Mouse (Mus musculus) heart, postnatal 36 days (tissue): ENCODE results near the gene Ryk. TPM values are rescaled to one million over a fixed set of nuclear protein-coding genes. Genes with fewer than 3 reads are reported as not detected.

Experiments
- DNase-seq, 2 experiments: peaks; one replicate each; pipeline ENCODE4 v3.0.0; 2021 to 2022
- intact Hi-C: fragments of 180-260 bp; cut with DNase I; formaldehyde crosslinking; loops from one replicate; pipeline ENCODE4 v1.15.1; 2025
- total RNA-seq, 2 experiments: library from RNA; stranded (reverse); gene quantifications; 2 replicates each; pipeline ENCODE4 v1.2.3; 2021

Gene Ryk
- total RNA-seq = 10 to 100 TPM; 38.9 to 39.0 TPM

DNA sequence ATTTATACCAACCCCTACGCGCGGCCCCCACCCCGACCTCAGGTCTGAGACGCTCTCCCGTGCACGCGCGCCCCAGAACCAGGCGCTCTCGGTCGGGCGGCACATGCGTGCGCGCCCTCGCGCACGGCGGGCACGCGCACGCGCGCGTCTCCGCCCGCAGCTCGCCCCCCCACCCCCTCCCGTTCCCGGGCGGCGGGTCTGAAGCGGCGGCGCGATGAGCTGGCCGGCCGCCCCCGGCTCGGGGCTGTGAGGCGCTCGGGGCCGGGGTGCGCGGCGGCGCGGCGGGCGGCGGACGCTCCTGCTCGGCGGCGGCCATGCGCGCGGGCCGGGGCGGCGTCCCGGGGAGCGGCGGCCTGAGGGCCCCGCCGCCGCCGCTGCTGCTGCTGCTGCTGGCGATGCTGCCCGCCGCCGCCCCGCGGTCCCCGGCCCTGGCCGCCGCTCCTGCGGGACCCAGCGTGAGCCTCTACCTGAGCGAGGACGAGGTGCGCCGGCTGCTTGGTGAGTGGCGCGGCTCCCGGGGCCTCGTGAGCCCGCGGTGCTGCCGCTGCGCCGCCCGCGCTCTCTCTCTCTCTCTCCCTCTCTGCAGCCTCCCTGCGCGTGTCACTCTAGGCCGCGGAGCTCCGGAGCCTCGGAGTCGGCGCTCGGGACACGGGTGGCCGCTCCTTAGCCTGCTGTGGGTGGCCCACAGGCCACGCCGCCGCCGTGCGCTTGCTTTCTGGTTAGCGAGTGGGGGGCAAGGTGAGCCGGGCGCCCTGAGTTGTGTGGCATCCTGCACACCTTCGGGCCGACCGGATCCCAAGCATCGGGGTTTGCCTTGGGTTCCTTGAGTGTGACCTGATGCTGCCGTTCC lies at the start of gene Ryk:
TSS of gene Ryk (plus strand) at position 176 of the 850 bp plus-strand sequence.
- DNase-seq = peak; percentile 77 to 85
- intact Hi-C loops = loop anchor here (2.0 kb wide), 2 partner anchors 30 to 208 kb away; partner anchors contain the start of genes Anapc13 and Cep63

DNA sequence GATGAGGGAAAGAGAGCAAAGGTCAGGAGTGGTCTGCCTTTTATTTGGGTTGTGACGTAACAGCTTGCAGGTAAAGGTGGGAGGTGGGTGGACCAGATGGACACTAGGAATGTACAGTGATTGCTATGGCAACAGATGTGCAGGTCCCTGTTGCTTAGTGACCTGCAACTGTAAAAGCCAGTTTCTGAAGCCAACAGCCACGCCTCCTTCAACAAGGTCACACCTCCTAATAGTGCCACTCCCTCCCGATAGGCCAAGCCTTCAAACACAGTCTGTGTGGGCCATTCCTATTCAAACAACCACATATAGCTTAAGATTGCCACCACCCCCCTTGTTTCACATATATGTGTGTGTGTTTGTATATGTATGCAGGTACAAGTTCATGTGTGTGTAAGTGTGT lies 45.2 kb upstream of the Ryk start:
- intact Hi-C loops = no loop called here
- DNase-seq = no peak

DNA sequence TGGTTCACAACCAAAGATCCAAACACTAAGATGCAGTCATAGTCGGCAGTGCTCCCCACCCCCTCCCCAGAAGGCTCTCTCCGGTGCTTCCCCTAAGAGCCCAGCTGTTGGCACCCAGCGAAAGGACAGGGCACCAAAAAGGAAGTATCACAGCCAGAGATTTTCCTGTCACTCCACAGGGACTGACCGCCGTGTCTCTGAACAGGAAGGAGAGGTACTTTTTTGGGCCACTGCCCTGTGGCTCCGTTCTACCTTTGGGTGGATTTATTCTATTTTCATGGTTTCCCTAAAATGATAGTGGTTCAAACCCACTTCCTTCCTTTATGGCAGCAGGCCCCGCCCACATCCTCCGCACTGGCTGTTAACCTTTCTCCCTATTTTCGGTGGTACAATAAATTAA lies 42.9 kb upstream of the Ryk start:
- DNase-seq = no peak
- intact Hi-C loops = no loop called here

DNA sequence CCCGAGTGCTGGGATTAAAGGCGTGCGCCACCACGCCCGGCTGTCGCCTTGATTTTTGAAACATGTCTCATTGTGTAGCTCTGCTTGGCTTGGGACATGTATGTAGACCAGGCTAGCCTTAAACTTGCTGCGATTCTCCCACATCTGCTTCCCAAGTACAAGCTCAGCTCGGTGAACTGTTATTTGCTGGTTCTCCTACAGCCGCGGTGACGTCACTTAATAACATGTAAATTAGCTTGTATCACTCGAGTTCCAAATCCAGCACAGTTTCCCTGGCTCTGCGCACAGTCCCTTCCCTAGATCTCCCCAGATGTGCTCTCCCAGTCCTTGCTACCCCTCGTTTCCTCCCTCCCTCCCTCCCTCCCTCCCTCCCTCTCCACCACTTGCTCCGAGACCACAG lies 41.9 kb upstream of the Ryk start:
- DNase-seq = no peak
- intact Hi-C loops = no loop called here

DNA sequence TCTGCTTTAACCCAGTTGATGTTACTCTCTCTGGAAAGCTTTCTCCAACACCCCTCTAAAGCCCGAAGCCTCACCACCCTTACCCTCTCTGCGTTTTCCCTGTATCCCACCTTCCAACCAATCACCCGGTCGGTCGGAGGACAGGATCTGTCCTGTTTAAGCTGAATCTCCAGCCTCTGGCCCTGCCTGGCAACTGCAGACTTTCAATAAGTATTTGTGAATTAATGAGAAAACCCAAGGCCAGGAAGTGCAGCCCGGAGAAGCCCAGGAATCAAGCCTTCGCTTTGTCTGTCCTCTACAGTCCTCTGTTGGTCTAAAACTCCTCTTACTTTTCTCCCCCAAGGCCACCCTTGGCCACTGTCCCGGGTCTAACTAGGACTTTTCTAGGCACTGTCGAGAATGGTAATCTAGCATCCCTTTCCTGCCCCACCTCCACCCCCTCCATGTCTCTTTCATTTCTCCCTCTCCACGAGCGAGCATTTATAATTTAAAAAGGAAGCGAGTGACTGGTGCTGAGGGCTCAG lies 41.4 kb upstream of the Ryk start:
- intact Hi-C loops = no loop called here
- DNase-seq = no peak

DNA sequence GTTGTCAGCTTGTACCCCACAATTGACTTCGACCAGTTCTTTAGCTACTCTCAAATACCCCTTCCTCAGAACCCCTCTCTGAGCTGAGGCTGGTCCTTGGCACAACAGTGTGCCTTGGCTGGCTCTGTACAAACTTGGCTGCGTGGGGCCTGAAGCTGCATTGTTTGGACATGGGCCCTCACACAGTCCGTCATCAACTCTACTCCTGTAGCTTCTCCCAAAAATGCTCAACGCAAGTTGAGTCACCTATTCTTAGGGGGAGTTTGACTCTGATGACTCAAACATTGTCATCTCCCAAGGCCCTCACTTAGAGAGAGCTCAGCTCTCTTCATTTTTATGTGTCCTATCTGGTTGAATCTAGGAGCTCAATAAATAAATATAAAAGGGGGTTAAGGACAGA lies 36.3 kb upstream of the Ryk start:
- DNase-seq = no peak
- intact Hi-C loops = no loop called here

DNA sequence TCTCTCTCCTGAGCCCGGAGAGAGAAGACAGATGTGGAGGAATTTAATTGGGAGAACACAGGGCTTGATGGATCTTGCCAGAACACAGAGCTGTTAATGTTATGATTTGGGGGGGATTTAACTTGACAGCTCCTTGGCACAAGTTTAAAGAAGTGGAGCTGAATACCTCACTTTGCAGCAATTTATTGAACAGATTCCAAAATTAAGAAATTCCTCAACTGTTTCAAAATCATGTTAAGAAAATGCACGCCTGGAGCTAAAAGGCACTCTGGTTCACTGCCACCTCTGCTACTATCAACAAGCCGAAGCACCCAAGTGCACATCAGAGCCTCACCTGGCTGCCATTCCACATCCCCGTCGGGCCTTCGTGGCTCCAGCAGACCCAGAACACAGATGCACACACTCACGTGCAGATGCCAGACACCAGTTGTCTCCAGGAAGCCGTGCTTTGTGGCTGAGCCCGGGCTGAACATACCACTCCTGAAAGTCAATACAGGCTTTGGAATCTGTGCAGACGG lies 28.6 kb upstream of the Ryk start:
- no peak for DNase-seq

DNA sequence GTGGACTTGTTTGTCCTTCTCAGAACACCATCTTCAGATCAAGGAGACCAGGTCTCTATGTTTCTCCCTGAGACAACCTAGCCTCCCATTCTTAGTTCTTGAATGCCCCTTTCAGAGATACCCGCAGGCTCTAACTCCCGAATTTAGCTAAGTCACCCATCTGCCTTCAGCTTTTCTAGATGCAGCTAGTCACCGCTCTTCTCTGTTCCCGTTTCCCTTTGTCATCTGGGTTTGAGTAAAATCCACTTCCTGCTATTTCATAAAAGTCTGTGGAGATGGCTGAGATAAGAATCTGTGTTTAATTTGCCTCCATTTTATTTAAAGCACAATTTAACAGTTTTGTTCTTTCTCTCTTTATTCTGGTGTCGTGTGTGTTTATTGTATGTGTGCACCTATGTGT lies 23.5 kb upstream of the Ryk start:
- DNase-seq = no peak
- intact Hi-C loops = no loop called here

More for the DNA sequence above, 28.6 kb upstream of the Ryk start:
- intact Hi-C loops = no loop called here

DNA sequence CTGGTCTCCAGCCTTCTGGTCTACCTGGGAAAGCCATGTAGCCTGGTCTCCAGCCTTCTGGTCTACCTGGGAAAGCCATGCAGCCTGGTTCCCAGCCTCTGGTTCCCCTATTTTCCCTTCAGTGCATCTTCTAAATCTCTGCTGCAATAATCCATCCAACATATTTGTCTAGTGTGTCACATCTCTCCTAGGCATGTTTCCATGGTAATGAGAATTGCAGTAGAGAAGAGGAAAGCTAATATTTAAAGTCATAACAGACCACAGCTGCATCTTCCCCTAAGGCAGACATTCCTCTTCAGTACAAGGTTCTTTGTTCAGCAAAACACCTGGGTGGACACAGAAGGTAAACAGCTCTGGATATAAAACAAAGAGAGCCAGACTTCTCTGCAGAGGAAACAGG lies 16.5 kb upstream of the Ryk start:
- intact Hi-C loops = no loop called here
- no peak for DNase-seq

DNA sequence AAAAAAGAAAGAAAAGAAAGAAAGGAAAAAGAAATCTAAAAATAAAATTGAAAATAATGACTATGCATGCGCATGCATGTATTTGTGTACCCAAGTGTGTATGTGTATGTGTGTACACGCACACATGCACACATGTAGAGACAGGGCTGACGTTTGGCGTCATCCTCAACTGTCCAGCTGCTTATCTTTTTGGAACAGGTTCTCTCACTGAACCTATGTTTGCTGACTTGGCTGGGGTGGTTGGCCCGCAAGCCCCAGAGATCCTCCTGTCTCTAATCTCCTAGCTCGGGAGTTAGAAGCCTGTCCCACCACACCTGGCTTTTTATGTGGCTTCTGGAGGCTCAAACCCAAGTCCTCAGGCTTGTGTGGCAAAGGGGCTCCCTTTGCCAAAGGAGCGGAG lies 6.1 kb upstream of the Ryk start:
- DNase-seq = no peak
- intact Hi-C loops = no loop called here

DNA sequence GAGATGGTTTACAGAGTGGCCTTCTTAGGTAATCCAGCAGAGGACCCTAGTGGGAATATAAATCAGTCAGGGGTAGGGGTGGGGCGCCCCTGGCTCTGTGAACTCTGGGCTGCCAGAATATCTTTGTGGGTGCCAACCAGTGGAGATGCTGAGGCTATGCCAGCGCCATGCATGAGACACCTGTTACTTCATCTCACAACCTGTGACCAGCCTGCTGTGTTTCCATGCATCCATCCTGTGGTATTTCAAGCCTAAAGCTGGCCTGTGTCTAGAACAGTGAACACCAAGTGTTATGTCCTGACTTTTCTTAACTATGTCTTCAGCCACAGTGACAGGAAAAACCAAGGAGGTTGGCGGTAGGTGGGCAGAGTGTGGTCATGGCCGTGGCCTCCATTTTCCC lies 3.2 kb upstream of the Ryk start:
- intact Hi-C loops = no loop called here

DNA sequence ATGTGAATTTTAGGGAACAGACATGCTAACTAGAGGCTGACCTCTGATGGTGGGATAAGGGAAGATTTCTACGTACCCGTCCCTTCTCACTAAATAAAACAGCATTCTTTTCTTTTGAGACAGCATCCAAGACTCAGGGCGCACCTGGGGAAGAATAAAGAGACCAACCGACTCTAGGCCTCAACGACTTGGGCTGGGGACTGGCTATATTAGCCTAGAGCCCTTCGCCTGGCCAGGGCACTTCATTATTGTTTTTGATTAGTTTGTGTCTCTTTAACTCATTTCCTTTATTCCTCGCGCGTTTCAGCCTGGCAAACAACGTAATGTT lies 339 bp upstream of the Ryk start:
- no peak for DNase-seq
- intact Hi-C loops = loop anchor here (2.0 kb wide), 2 partner anchors 30 to 208 kb away; partner anchors contain the start of genes Anapc13 and Cep63

More for the DNA sequence above, 3.2 kb upstream of the Ryk start:
- no peak for DNase-seq

DNA sequence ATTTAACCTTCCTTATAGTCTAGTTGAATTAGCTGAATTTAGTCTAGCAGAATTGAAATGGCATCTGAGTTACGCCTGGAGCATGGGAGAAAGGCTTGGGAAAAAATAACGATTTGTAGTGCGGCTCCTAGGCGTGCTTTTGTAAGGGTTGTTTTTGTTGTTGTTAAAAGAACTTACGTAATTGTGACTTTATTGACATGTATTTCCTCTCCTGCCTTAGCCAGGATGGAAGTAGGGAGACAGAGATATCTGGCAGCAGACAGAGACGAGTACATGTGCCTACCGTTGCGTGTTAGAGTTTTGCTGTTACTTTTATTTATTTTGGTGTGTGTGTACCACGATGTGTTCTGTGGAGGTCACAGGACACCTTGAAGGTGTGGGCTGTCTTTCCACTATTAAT lies 1.6 kb downstream of the Ryk start:
- intact Hi-C loops = no loop called here

DNA sequence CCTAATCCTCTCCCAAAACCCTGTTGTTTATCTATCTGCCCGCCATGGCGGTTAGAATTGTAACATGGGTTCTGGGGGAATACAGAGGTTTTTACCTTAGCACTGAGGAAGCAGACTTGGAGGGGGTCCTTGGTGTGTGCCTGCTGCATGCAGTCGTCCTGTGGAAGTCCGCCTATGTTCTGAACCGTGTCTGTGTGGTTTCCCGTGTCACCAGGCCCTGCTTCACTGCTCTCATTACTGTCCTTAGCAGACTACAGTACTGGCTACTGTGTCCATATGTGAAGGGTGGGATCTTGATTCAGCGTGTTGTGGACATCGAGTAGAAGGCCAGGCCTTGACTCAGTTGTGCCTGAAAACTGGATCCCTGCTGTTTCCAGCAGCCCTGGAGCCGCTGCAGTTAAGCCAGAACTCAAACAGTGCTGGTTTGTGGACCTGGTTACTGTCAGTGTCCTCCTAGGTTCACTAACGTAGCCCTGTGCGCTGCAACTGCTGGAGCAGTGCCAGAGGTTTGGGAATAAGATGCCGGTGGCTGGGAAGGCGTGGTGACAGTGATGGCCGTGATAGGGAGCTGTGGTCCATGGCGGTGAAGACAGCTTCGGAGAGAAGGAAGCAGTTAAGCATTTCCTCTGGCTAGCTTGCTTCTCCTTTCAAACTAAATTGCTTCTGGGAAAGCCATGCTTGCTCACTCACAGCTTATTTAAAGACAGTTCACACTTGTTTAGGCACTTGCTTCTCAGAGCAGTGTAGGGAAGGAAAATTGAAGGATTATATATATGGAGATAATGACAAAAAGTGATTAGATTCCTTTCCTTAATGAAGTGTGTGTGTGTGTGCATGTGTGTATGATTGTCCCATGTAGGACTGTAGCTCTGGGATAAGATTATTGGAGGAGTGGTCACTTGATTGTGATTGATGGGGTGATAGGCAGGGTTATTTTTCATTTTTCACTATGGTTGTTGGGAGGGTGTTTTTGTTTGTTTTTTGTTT lies 6.4 kb downstream of the Ryk start:
- intact Hi-C loops = no loop called here
- peak; percentile 46 to 47 for DNase-seq

More for the DNA sequence above, 1.6 kb downstream of the Ryk start:
- DNase-seq = no peak

DNA sequence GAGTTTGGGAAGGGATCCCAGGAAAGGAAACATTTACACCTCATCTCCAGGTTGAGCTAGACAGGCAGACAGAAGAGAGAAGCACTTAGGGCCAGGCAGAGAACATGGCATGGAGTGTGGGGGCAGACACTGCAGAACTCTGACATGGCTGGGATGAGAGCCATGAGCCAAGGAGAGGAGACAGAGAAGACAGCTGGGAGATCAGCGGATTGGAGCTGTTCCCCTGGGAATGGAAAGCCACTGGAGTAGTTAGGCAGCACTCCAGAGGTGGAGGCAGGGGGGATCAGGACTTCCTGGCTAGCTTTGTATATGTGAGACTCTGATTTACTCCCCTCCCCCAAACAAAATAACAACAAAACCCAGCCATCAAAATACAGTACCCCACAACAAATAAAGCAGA lies 7.1 kb downstream of the Ryk start:
- intact Hi-C loops = no loop called here
- DNase-seq = no peak

DNA sequence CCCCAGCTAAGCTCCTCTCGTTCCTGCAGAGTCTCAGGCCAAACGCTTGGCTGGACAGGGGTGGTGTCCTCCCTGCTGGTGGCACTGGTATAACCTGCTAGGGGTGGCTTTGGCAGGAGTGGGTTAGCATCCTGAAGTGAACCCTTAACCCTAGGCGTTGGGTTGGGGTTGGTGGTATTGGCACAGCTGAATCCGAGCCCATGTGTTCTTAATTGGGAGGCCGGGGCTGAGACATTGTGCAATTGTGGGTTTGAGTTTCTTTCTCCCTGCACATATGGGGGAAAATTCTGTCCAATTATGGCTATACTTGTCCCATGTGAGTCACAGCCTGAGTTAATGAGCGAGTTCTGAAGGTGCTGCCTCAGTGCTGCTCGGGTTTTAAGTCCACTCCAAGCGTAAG lies 7.8 kb downstream of the Ryk start:
- intact Hi-C loops = no loop called here
- DNase-seq = no peak

DNA sequence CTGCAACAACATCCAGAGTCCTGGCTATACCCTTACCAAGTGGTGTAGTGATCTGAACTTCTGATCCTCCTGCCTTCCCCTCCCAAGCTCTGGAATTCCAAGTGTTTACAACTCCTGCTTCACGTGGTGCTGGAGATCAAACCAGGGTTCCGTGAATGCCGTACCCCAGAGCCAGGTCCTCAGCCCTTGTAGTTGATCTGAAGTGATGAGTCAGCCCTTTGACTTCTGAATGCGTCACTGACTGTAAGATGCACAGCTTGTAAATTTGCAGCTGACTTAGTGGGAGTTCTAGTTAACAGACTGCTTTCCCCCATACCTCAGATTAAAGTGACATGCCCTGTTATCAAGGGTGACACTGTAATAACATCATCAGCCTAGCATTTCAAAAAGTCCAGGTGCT lies 8.9 kb downstream of the Ryk start:
- intact Hi-C loops = no loop called here
- no peak for DNase-seq

DNA sequence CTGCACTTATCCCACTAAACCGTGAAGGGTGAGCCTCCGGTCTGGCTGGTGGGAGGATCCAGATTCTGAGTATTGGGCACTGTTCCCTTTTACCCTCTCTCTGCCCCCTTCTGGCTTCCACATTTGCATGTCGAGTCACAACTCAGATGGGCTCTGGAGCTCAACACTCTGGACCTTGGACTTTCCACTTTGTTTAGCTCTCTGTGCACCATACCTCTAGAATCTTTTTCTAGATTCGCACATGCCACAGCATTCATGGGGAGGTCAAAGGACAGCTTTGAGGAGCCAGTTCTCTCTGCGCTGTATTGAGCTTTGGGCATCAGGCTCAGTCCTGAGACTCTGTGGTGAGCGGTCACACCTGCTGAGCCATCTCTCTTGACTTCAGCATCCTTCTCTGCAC lies 11.1 kb downstream of the Ryk start:
- intact Hi-C loops = no loop called here
- DNase-seq = no peak

DNA sequence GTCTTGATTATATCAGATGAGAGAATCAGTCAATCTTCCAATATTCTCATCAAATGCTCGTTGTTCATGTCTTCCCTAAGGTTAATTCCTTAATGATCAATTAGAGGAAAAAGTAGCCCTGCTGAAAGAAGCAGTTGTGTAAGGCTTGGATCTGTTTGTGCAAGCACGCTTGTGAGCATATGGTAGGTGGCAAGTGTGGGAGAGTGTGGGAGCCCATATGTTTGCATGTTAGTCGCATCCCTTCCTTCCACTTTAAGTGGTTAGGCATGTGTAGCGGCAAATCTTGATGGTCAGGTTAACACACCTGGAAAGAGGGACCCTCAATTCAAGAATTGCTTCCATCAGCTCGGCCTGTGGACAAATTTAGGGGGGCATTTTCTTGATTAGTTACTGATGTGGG lies 11.6 kb downstream of the Ryk start:
- no peak for DNase-seq
- intact Hi-C loops = no loop called here

DNA sequence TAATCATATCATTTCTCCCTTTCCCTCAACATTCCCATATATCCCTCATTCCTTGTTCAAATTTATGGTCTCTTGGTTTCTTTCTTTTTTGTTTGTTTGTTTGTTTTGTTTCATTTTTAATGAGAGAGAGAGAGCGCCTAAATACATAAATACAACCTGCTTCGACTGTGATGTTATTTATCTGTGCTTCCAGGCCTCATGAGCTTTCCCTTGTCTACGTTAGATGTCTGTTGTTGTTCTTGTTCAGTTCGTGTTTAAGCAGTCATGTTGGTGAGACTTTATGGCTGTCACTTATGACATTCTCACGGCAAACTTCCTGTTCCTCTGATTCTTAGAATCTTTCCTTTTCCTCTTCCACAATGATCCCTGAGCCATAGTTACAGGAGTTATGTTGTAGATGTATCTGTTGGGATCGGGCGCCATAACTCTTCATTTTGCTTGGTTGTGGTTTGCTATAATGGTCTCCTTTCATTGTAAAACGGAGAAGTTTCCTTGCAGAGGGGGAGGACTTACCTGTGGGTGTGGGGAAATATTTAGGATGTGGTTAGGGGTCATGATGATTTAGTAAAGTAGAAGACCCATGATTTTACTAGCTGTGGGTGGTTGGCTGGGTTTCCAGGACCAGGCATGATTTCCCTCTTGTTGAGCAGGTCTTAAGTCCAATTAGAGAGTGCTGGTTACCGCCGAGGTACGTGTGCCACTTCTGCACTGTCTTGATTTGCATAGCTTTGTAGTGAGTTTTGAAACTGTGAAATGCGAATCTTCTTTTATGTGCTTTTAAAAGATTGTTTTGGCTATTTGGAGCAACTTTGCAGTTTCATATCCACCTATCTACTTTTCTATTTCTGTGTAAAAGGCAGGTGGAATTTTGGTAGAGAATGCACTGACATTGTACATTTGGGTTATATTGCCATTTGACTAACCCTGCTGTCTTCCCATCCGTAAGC lies 17.6 kb downstream of the Ryk start:
- no peak for DNase-seq
- intact Hi-C loops = no loop called here
